Comparison of ENCODE assay signal across 27 mouse cellular contexts in genomic region chr9:14297204-14297603, GRCm38 (mm10).
"Had no signal": no experiment of that assay in that cellular context is flagged by ENCODE, and none has a peak within 500 bp of the region (broad histone marks: within the 10 kb centered on the region; RNA-seq: fewer than 3 reads in every experiment).

No protein-coding gene starts in this region.

- H3K27ac ChIP-seq: embryonic facial prominence, embryonic 10.5 days; embryonic facial prominence, embryonic 12.5 days; embryonic facial prominence, embryonic 13.5 days; forebrain, embryonic 10.5 days; forebrain, embryonic 12.5 days; forebrain, embryonic 13.5 days; forebrain, embryonic 15.5 days; gastrocnemius, adult 2 months; heart, adult 2 months had no signal

- H3K4me3 ChIP-seq: embryonic facial prominence, embryonic 10.5 days; embryonic facial prominence, embryonic 12.5 days; embryonic facial prominence, embryonic 13.5 days; embryonic facial prominence, embryonic 15.5 days; erythroblast, embryonic 14.5 days; forebrain, embryonic 10.5 days; forebrain, embryonic 12.5 days; forebrain, embryonic 13.5 days; forebrain, embryonic 15.5 days; gastrocnemius, adult 2 months; heart, adult 2 months had no signal

- H3K4me1 ChIP-seq: embryonic facial prominence, embryonic 10.5 days; forebrain, embryonic 10.5 days; forebrain, embryonic 13.5 days; forebrain, embryonic 15.5 days had no signal

- H3K9ac ChIP-seq: embryonic facial prominence, embryonic 12.5 days; embryonic facial prominence, embryonic 13.5 days; embryonic facial prominence, embryonic 15.5 days; forebrain, embryonic 12.5 days; forebrain, embryonic 13.5 days; forebrain, embryonic 15.5 days; forebrain, postnatal 0 days had no signal

- H3K4me2 ChIP-seq: embryonic facial prominence, embryonic 12.5 days; embryonic facial prominence, embryonic 13.5 days; embryonic facial prominence, embryonic 15.5 days; forebrain, embryonic 12.5 days; forebrain, embryonic 13.5 days; forebrain, embryonic 15.5 days had no signal

- DNase-seq: cerebellum, adult 9-10 months; cerebellum, adult 9-11 months; cerebellum, postnatal 10 days; cerebellum, postnatal 14 days; cerebellum, postnatal 25 days; cerebellum, postnatal 36 days; embryo, embryonic 11 days; forebrain, postnatal 0 days; gastrocnemius, adult 2 months; gastrocnemius, postnatal 10 days; gastrocnemius, postnatal 14 days; gastrocnemius, postnatal 25 days; gastrocnemius, postnatal 36 days; heart, adult 11 months; heart, adult 18-20 months; heart, adult 2 months had no signal

- ATAC-seq: forebrain, embryonic 13.5 days; forebrain, embryonic 14.5 days; forebrain, embryonic 15.5 days; forebrain, embryonic 16.5 days; forebrain, postnatal 0 days had no signal

- H3K36me3 ChIP-seq: embryonic facial prominence, embryonic 10.5 days; embryonic facial prominence, embryonic 12.5 days; embryonic facial prominence, embryonic 13.5 days; embryonic facial prominence, embryonic 15.5 days; forebrain, embryonic 10.5 days; forebrain, embryonic 12.5 days; forebrain, embryonic 15.5 days had no signal

- H3K27me3 ChIP-seq: embryonic facial prominence, embryonic 12.5 days; embryonic facial prominence, embryonic 13.5 days; embryonic facial prominence, embryonic 15.5 days; forebrain, embryonic 12.5 days had no signal

- H3K9me3 ChIP-seq: embryonic facial prominence, embryonic 10.5 days; embryonic facial prominence, embryonic 12.5 days; embryonic facial prominence, embryonic 13.5 days; embryonic facial prominence, embryonic 15.5 days; forebrain, embryonic 10.5 days; forebrain, embryonic 12.5 days; forebrain, embryonic 13.5 days; forebrain, embryonic 15.5 days had no signal
